Mouse (Mus musculus) megakaryocyte, embryonic 14.5 days (primary cell): ENCODE data around the gene Ccdc61. TPM values are rescaled to one million over a fixed set of nuclear protein-coding genes. Genes with fewer than 3 reads are reported as not detected.
A peak's percentile ranks its signal among the peaks of the same experiment; 100 is the strongest.
"Not testable (repeated sequence)": the region's sequence is repeated elsewhere in the genome, so short reads cannot be mapped to it uniquely, and the experiment has no call there.

Experiments used
- H3K27me3 ChIP-seq: replicated peaks from 2 replicates; pipeline ENCODE3; 2012; ENCODE audit warnings: inconsistent platforms
- H3K36me3 ChIP-seq: replicated peaks from 2 replicates; pipeline ENCODE3; 2012; ENCODE audit warnings: low read length, inconsistent platforms, mixed read lengths
- H3K4me1 ChIP-seq: 2 replicates; pipeline ENCODE4 v1.6.1; 2012; ENCODE audit warnings: inconsistent platforms
- H3K4me3 ChIP-seq: replicated peaks from 2 replicates; pipeline ENCODE3; 2012; ENCODE audit warnings: moderate library complexity, mild to moderate bottlenecking, inconsistent platforms
- H3K9me3 ChIP-seq: 2 replicates; pipeline ENCODE4 v1.6.1; 2012; ENCODE audit warnings: inconsistent platforms
- FLI1 ChIP-seq: IDR thresholded peaks from 2 replicates; pipeline ENCODE4 v1.6.1; 2012; ENCODE audit warnings: low read length, inconsistent platforms, mixed read lengths
- GATA1 ChIP-seq: IDR thresholded peaks from 3 replicates; pipeline ENCODE4 v1.6.1; 2012; ENCODE audit warnings: mixed read lengths, low read length, inconsistent platforms, borderline replicate concordance
- polyA plus RNA-seq: library from polyadenylated mRNA; stranded (reverse); fragments of >175 nt; gene quantifications from 2 replicates; pipeline ENCODE4 v1.2.3, GENCODE M21; 2012; ENCODE audit warnings: low replicate concordance; ENCODE audit not compliant: insufficient read depth

The Ccdc61 gene
- polyA plus RNA-seq, 1 experiment: 55.0 TPM

DNA sequence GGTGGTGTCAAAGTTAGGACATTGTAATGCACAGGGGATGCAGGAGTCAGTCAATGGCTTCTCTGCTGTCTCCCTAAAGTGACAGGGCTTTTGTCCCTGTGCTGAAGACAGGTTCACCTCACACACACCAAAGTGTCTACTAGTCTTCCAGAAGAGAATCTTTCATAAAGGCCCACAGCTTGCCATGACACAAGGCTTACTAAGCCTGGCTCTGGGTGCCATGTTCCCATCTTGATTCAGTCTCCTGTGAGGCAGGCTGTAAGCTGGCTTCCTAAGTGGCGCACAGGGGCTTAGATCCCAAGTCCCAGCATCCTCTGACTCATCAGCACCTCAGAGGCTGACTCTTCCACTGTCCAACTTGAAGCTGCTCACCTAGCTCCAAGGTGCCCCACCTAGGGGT, 23.3 kb downstream of the Ccdc61 start:
- Histone ChIP-seq H3K27me3 (peaks cover 10% of the 10 kb centered on the region), H3K9me3 (no peaks in the 10 kb centered on the region), H3K4me3 (no peak overlapping the region), H3K4me1 (peaks cover 20% of the 10 kb centered on the region), H3K36me3 (peaks cover 32% of the 10 kb centered on the region)
- TF ChIP-seq FLI1 (no peak), GATA1 (no peak)

DNA sequence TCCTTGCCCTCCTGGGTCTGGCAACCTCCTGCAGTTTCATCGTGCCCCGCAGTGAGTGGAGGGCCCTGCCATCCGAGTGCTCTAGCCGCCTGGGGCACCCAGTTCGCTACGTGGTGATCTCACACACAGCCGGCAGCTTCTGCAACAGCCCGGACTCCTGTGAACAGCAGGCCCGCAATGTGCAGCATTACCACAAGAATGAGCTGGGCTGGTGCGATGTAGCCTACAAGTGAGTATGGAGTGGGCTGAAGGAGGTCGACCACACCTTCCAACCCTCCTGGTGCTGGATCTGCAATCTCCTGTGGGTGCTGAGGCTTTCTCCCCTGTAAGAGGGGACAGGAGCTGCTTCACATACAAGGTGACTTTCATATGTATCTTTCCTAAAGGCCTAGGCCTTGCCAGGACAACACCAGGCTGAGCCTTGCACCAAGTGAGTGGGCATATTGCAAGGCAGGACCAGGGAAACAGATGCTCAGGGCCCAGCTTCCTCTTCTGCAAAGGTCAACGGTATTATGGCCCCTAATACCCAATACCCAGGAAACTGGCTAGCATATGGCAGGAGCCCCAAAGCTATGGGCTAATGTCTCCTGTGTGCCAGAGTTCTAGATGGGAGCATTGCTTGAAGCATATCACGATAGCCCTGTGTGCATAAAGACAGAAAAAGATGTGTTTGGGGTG, 25.3 kb downstream of the Ccdc61 start:
- Histone ChIP-seq H3K4me1 (peaks cover 19% of the 10 kb centered on the region), H3K36me3 (peaks cover 15% of the 10 kb centered on the region), H3K27me3 (peaks cover 18% of the 10 kb centered on the region), H3K9me3 (no peaks in the 10 kb centered on the region), H3K4me3 (peak overlapping the region; percentile 80)
- no peak for TF ChIP-seq FLI1
- TF ChIP-seq GATA1: no peak

DNA sequence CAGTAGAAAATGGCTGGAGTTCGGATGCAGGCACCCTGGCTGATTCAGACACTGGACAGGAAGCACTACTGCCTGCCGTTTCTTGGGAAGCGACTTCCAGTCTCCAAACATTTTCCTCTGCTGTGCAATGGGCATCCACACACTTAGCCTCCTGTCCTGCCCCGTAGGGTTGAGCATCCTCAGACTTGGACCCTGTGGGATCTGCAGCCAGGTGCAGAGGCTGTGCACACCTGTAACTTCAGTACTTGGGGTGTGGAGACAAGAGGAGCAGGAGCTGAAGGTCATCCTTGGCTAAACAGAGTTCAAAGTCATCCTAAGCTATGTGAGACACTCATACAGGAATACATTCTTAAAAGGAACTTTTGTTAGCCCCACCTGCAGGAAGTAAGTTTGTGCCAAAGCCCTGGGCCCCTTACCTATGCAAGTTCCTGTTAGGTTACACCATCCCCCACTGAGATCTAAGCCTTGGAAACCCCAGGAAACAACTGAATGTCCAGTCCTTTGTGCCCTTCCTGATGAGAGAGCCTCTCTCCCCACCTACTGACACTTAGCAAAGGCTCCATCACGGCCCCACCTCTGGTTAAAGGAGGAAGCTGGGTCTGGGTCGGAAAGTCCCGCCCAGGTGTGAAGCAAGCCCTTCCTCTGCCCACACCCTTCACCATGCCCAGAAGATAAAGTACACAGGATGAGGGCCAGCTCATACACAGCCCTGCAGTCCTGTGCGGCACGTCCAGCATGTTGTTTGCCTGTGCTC, 26.0 kb downstream of the Ccdc61 start:
- TF ChIP-seq GATA1 (no peak), FLI1 (no peak)
- H3K36me3 ChIP-seq: peaks cover 8% of the 10 kb centered on the region
- H3K4me1 ChIP-seq: peaks cover 19% of the 10 kb centered on the region
- no peaks in the 10 kb centered on the region for H3K9me3 ChIP-seq
- H3K4me3 ChIP-seq: peak overlapping the region; percentile 80
- peaks cover 20% of the 10 kb centered on the region for H3K27me3 ChIP-seq

DNA sequence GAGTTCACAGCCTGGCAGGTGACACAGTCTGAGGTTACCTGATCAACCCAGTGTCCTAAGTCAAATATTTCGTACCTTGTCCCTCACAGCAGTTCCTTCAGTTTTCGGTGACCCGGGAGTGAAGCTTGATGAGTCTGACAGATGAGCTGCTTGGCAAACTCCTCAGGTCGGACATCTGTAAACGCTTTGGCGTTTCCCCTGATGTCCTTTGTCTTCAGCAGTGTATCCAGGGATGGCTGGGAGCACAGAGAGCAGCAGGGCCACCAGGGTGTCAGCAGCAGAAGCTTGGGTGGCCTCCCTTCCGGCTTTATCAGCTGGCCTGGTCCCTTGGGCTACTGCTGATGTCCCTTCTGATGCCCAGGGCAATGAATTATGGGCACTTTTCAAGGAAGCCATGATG, 31.5 kb downstream of the Ccdc61 start:
- Histone ChIP-seq H3K4me1 (peaks cover 6% of the 10 kb centered on the region; the same call in 1 of the 2 replicates), H3K4me3 (no peak overlapping the region), H3K9me3 (no peaks in the 10 kb centered on the region), H3K27me3 (peaks cover 21% of the 10 kb centered on the region), H3K36me3 (no peaks in the 10 kb centered on the region)
- TF ChIP-seq FLI1 (no peak), GATA1 (no peak)

DNA sequence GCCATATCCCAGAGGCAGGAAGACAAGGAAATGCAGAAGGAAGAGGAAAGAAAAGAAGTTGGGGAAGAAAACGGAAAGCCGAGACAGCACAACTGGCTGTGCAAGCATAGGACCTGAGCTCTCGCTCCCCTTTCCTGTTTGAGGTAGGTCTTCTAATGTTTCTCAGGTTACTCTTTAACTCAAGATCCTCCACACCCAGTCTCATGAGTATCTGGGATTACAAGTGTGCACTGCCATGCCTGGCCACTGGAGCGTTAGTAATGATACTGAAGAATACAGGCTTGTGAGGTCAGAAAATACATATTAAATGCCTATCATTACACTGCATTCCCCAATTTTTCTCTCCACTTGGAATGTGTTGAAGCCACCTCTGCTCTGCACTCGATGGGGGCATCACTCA, 34.8 kb downstream of the Ccdc61 start:
- Histone ChIP-seq H3K4me1 (peaks cover 18% of the 10 kb centered on the region), H3K27me3 (peaks cover 12% of the 10 kb centered on the region), H3K4me3 (no peak overlapping the region), H3K9me3 (no peaks in the 10 kb centered on the region), H3K36me3 (no peaks in the 10 kb centered on the region)
- no peak for TF ChIP-seq GATA1
- TF ChIP-seq FLI1: no peak

DNA sequence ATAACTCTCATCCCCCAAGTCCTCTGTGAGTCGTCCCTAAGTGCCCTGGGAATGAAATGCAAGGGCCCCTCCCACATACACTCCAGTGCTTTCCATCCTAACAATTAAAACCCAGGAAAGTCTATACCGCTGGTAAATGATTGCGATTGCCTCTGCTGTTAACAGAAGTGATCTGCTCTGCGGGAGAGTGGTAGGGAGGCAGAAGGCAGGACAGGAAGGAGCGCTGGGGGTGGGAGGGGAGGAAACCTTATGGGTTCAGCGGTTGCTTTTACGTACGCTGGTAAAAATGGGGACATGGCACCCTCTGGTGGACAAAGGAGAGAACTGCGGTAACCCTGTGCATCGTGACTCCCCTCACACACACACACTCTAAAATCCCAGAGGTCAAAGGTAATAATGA, 37.0 kb downstream of the Ccdc61 start:
- no peaks in the 10 kb centered on the region for H3K36me3 ChIP-seq
- H3K4me3 ChIP-seq: peak overlapping the region; percentile 91
- H3K27me3 ChIP-seq: peaks cover 6% of the 10 kb centered on the region
- no peaks in the 10 kb centered on the region for H3K9me3 ChIP-seq
- H3K4me1 ChIP-seq: peaks cover 18% of the 10 kb centered on the region
- TF ChIP-seq FLI1 (no peak), GATA1 (no peak)

DNA sequence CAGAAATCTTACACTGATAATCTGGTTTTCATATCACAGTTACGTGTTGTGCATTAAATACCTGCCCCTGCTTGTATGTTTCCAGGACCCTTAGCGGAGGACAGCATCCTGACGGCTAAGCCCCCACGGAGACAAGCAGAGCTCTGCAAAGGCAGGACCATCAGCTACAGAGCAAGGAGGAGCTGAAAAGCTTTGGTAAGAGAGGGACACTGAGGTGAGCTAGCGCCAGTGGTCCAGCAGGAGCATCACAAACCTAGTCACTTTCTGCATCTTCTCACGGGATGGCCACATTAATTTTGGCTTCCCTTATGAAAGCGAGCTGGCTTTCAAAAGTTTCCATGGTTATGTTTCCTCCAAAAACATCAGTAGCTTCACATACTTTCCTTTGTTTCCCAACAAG, 37.4 kb downstream of the Ccdc61 start:
- H3K27me3 ChIP-seq: peaks cover 6% of the 10 kb centered on the region
- peaks cover 18% of the 10 kb centered on the region for H3K4me1 ChIP-seq
- TF ChIP-seq FLI1 (no peak), GATA1 (no peak)
- H3K4me3 ChIP-seq: peak overlapping the region; percentile 91
- H3K36me3 ChIP-seq: peaks cover 3% of the 10 kb centered on the region
- peaks cover 4% of the 10 kb centered on the region for H3K9me3 ChIP-seq

DNA sequence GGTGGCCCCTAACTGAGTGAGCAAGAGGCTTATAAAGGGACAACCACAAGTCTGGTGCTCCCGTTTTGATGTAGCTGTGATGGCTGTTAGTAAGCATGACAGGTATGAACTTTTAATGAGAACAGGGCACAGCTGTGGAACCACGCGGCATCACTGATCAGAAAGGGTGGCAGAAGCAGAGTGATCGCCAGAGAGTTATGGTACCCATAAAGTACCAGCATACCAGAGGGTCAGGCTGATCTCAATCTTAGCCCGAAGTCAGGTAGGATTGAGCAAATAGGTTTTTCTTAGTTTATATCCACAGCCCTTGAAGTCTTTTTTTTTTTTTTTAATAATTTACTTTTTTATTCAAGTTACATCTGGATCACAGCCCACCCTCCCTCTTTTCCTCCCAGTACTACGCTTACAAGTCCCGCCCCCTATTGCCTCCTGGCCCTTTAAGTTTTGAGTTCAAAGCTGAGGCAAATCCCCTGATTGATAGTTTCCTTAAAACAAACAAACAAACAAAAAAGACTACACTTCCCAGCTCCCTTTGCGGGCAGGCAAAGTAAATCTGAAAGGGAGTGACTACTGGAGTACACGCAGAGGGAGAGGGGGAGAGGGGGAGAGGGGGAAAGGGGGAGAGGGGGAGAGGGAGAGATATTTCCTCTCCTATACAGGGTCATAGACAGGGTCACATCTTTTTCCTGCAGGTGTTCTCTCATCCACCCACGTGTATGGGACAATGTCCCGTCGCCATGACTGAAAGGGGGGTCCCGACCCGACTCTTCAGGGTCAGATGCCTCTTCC, 38.0 kb downstream of the Ccdc61 start:
- Histone ChIP-seq H3K27me3 (peaks cover 6% of the 10 kb centered on the region), H3K4me1 (peaks cover 18% of the 10 kb centered on the region), H3K36me3 (peaks cover 5% of the 10 kb centered on the region), H3K9me3 (peaks cover 8% of the 10 kb centered on the region), H3K4me3 (peak overlapping the region; percentile 91)
- TF ChIP-seq GATA1 (no peak), FLI1 (no peak)

DNA sequence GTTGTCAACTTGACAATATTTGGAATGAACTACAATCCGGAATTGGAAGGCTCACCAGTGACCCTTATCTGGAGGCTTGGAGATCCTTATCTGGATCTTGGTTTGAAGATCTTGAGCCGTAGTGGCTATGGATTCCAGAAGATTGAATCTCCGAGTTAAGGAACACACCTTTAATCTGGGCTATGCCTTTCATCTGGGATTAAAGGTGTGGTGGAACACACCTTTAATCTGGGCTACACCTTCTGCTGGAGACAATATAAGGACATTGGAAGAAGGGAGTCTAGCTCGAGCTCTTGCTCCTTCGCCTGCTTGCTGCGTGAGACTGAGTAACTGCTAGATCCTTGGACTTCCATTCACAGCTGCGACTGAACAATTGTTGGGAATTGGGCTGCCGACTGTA, 39.2 kb downstream of the Ccdc61 start, which contains the start of gene Pglyrp1:
Pglyrp1 (plus strand) TSS at position 301 of the 400 bp plus-strand sequence.
- H3K9me3 ChIP-seq: peaks cover 15% of the 10 kb centered on the region
- not testable (repeated sequence) for H3K4me3 ChIP-seq, H3K36me3 ChIP-seq, H3K27me3 ChIP-seq
- H3K4me1 ChIP-seq: peaks cover 18% of the 10 kb centered on the region
